ENCODE assay signal across 19 mouse cellular contexts in genomic region chr4:31168357-31168756, GRCm38 (mm10).
"Had no signal": no experiment of that assay in that cellular context is flagged by ENCODE, and none has a peak within 500 bp of the region (broad histone marks: within the 10 kb centered on the region; RNA-seq: fewer than 3 reads in every experiment).

No protein-coding gene starts in this region.

- H3K9ac ChIP-seq: lung, embryonic 14.5 days; midbrain, embryonic 12.5 days; neural tube, embryonic 13.5 days; neural tube, embryonic 15.5 days had no signal

- DNase-seq: lung, adult 18-20 months; lung, embryonic 14.5 days; lung, postnatal 10 days; lung, postnatal 4 days; midbrain, embryonic 14.5 days; retina, postnatal 1 day; right cerebral cortex, adult 18-20 months; right cerebral cortex, postnatal 25 days; right cerebral cortex, postnatal 4 days; spleen, adult 18-20 months; thymus, adult 18-20 months; thymus, postnatal 14 days; thymus, postnatal 36 days had no signal

- H3K4me2 ChIP-seq: lung, embryonic 14.5 days; midbrain, embryonic 12.5 days; neural tube, embryonic 13.5 days; neural tube, embryonic 15.5 days had no signal

- ATAC-seq: midbrain, embryonic 16.5 days had no signal

- H3K4me3 ChIP-seq: midbrain, embryonic 10.5 days; midbrain, embryonic 12.5 days; myocyte; neural tube, embryonic 13.5 days; neural tube, embryonic 15.5 days had no signal

- H3K4me1 ChIP-seq: midbrain, embryonic 10.5 days; neural tube, embryonic 13.5 days; neural tube, embryonic 15.5 days had no signal

- H3K27ac ChIP-seq: midbrain, embryonic 10.5 days; midbrain, embryonic 12.5 days; neural tube, embryonic 13.5 days; neural tube, embryonic 15.5 days had no signal

- H3K9me3 ChIP-seq: midbrain, embryonic 10.5 days; midbrain, embryonic 12.5 days; neural tube, embryonic 13.5 days; neural tube, embryonic 15.5 days had no signal

- H3K36me3 ChIP-seq: midbrain, embryonic 10.5 days; midbrain, embryonic 12.5 days; neural tube, embryonic 13.5 days; neural tube, embryonic 15.5 days had no signal

- H3K27me3 ChIP-seq: midbrain, embryonic 12.5 days; neural tube, embryonic 13.5 days; neural tube, embryonic 15.5 days had no signal
